Mouse (Mus musculus): Measurements from ENCODE around the gene Mybpc3. TPM values are rescaled to one million over a fixed set of nuclear protein-coding genes. Genes with fewer than 3 reads are reported as not detected.
A peak's percentile ranks its signal among the peaks of the same experiment; 100 is the strongest.

The Mybpc3 gene
- polyA plus RNA-seq, 1 experiment from 2014 or later: 4.7 TPM

DNA sequence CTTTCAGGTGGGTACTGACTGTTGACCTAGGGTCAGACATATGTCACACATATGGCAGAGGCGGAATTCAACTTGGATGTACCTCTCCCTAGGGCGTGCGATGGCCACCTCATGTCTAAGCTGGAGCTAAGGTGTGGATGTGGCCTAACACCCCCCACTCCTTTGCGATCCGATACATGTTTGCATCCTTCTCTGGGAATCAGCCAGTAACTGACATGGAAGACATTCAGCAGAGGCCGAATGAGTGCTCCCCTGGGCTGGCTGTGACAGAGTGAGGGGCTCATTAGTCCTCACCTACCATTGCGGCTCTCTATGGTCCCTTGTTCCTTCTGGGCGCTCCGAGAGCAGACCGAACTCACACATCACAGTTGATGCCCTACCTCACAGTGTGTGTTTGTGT lies 46.9 kb upstream of the Mybpc3 start:
- WGBS: 83% methylated on average over 10 of the region's 10 CpGs
- ATAC-seq (no peak), DNase-seq (ENCODE audit: low spot score) (no peak)
- no peaks in the 10 kb centered on the region for H3K9me3 ChIP-seq (ENCODE audit: low read length)
- no peaks in the 10 kb centered on the region for H3K27me3 ChIP-seq (replicated peaks; ENCODE audit: insufficient read depth, low read length)
- peak overlapping the region; percentile 87 for H3K27ac ChIP-seq (ENCODE audit: low read length)
- H3K4me2 ChIP-seq (replicated peaks; ENCODE audit: low read depth, low read length): peak overlapping the region; percentile 77; the same call in 1 of the 2 replicates
- peak overlapping the region; percentile 51; the same call in 1 of the 2 replicates for H3K9ac ChIP-seq (replicated peaks; ENCODE audit: low read depth)
- no peaks in the 10 kb centered on the region for H3K36me3 ChIP-seq (ENCODE audit: insufficient read depth, low read length)
- H3K4me1 ChIP-seq (ENCODE audit: insufficient read depth, low read depth, low read length): peaks cover 9% of the 10 kb centered on the region
- peak overlapping the region; percentile 53; the same call in 1 of the 2 replicates for H3K4me3 ChIP-seq (ENCODE audit: low read depth, low read length)
- TF ChIP-seq EP300 (IDR thresholded peaks at IDR 0.05): no peak
- TF ChIP-seq CTCF (IDR thresholded peaks at IDR 0.05): no peak

DNA sequence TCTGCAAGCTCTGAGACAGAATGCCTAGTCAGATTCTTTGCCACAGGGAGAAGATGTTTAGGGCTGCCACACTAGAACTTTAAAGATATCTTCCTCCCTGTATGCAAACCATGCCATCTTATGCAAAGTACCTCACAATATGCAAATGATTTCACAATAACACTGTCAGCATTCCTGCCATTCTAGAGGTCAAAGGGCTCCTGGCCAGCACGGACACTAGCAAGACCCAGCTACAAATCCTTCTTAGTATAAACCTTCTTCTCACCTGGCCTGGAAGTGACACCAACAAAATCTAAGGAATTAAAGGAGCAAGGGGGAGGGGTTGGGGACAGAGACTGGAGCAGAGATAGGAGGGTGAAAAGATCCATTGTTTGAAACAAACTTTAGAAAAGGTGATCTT lies 45.9 kb upstream of the Mybpc3 start:
- Histone ChIP-seq H3K4me3 (ENCODE audit: low read depth, low read length) (no peak overlapping the region), H3K4me2 (replicated peaks; ENCODE audit: low read depth, low read length) (no peak overlapping the region), H3K36me3 (ENCODE audit: insufficient read depth, low read length) (no peaks in the 10 kb centered on the region), H3K9me3 (ENCODE audit: low read length) (no peaks in the 10 kb centered on the region), H3K4me1 (ENCODE audit: insufficient read depth, low read depth, low read length) (peaks cover 9% of the 10 kb centered on the region), H3K27me3 (replicated peaks; ENCODE audit: insufficient read depth, low read length) (no peaks in the 10 kb centered on the region), H3K9ac (replicated peaks; ENCODE audit: low read depth) (no peak overlapping the region), H3K27ac (ENCODE audit: low read length) (no peak overlapping the region)
- ATAC-seq (no peak), DNase-seq (ENCODE audit: low spot score) (no peak)
- WGBS: 17% methylated on average over 1 of the region's 1 CpGs
- no peak for TF ChIP-seq CTCF (IDR thresholded peaks at IDR 0.05)
- TF ChIP-seq EP300 (IDR thresholded peaks at IDR 0.05): 0 out of 2 replicates have a peak, but pooled peaks have one; percentile 17

DNA sequence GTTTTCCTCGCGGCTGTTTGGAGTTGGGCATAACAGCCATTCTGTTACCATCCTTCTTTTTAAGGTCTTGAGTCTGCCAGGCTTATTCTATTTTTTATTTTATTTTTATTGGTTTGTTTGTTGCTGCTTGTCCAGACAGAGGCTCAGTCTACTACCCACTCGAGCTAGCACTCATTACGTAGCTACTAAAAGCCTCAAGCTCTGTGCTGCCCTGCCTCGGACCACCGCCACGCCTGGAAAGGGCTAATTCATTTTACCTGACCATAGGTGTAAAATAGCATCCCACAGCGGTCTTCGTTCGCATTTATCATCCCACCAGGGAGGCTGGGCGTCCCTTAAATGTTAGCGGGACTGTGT lies 40.0 kb upstream of the Mybpc3 start:
- ATAC-seq (no peak), DNase-seq (ENCODE audit: low spot score) (no peak)
- no peak for TF ChIP-seq CTCF (IDR thresholded peaks at IDR 0.05)
- TF ChIP-seq EP300 (IDR thresholded peaks at IDR 0.05): no peak
- Histone ChIP-seq H3K4me3 (ENCODE audit: low read depth, low read length) (peak overlapping the region; percentile 45), H3K4me2 (replicated peaks; ENCODE audit: low read depth, low read length) (peak overlapping the region; percentile 98), H3K4me1 (ENCODE audit: insufficient read depth, low read depth, low read length) (no peaks in the 10 kb centered on the region; the same call in 1 of the 2 replicates), H3K36me3 (ENCODE audit: insufficient read depth, low read length) (no peaks in the 10 kb centered on the region), H3K9me3 (ENCODE audit: low read length) (no peaks in the 10 kb centered on the region), H3K27ac (ENCODE audit: low read length) (no peak overlapping the region), H3K9ac (replicated peaks; ENCODE audit: low read depth) (no peak overlapping the region), H3K27me3 (replicated peaks; ENCODE audit: insufficient read depth, low read length) (no peaks in the 10 kb centered on the region)
- 24% methylated on average over 12 of the region's 12 CpGs for WGBS

DNA sequence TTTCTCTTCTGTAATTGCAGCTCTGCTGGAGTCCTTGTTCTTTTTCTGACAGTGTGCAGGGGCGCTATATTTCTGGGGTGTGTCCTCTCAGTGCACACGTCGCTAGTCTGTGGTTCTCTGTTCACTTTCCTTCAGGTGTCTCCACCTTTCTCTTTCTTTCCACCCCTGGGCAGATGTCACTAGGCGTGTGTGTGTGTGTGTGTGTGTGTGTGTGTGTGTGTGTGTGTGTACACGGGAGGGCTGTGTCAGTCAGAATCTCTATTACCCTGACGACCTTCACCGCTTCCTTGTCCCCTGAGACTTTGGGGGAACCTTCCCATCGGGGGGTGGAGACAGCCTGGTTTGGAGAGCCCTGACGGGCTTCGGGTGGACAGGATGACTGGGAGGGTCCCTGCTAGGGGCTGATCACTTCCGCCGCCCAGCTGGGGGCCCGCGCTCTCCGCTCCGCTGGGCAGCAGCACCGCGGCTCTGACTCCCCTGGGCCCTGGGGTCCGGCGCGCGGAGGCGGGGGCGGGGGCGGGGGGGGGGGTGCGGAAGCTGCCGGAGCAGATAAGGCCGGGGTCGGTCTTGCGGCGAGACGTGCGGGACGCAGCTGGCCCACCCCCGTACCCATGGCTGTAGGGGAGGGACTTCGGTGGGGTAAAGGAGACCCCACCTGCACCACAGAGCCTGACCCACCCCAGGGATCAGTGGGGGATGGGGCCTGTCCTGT lies 39.5 kb upstream of the Mybpc3 start:
- Histone ChIP-seq H3K9me3 (ENCODE audit: low read length) (no peaks in the 10 kb centered on the region), H3K27ac (ENCODE audit: low read length) (no peak overlapping the region), H3K4me1 (ENCODE audit: insufficient read depth, low read depth, low read length) (no peaks in the 10 kb centered on the region; the same call in 1 of the 2 replicates), H3K9ac (replicated peaks; ENCODE audit: low read depth) (peak overlapping the region; percentile 48; the same call in 1 of the 2 replicates), H3K4me3 (ENCODE audit: low read depth, low read length) (peak overlapping the region; percentile 45), H3K36me3 (ENCODE audit: insufficient read depth, low read length) (no peaks in the 10 kb centered on the region), H3K4me2 (replicated peaks; ENCODE audit: low read depth, low read length) (peak overlapping the region; percentile 98), H3K27me3 (replicated peaks; ENCODE audit: insufficient read depth, low read length) (no peaks in the 10 kb centered on the region)
- peak; percentile 55 for ATAC-seq
- under 1% methylated on average over 26 of the region's 36 CpGs for WGBS
- peak; percentile 39 for DNase-seq (ENCODE audit: low spot score)
- no peak for TF ChIP-seq EP300 (IDR thresholded peaks at IDR 0.05)
- TF ChIP-seq CTCF (IDR thresholded peaks at IDR 0.05): no peak

DNA sequence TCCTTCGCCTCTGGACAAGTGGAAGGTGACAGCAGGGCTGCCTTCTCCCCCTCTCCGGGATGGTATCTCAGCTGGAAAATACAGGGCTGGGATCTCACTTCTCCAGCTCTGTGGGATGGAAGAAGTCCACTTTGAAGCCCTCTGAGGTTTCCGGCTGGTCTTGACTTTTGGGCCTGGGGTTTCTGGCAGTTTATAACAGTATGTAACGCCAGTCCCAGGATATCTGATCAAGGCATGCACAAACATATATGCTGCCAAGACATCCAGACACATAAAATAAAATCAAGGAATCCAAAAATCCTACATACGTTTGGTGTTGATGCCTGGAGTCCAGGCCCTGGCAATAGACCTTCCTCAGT lies 38.9 kb upstream of the Mybpc3 start:
- no peaks in the 10 kb centered on the region for H3K36me3 ChIP-seq (ENCODE audit: insufficient read depth, low read length)
- TF ChIP-seq EP300 (IDR thresholded peaks at IDR 0.05) (no peak), CTCF (IDR thresholded peaks at IDR 0.05) (no peak)
- no peaks in the 10 kb centered on the region for H3K9me3 ChIP-seq (ENCODE audit: low read length)
- peak overlapping the region; percentile 98 for H3K4me2 ChIP-seq (replicated peaks; ENCODE audit: low read depth, low read length)
- no peaks in the 10 kb centered on the region; the same call in 1 of the 2 replicates for H3K4me1 ChIP-seq (ENCODE audit: insufficient read depth, low read depth, low read length)
- peak overlapping the region; percentile 48; the same call in 1 of the 2 replicates for H3K9ac ChIP-seq (replicated peaks; ENCODE audit: low read depth)
- no peaks in the 10 kb centered on the region for H3K27me3 ChIP-seq (replicated peaks; ENCODE audit: insufficient read depth, low read length)
- 23% methylated on average over 5 of the region's 5 CpGs for WGBS
- DNase-seq (ENCODE audit: low spot score) (no peak), ATAC-seq (no peak; the same call in 1 of the 2 replicates)
- peak overlapping the region; percentile 45 for H3K4me3 ChIP-seq (ENCODE audit: low read depth, low read length)
- no peak overlapping the region for H3K27ac ChIP-seq (ENCODE audit: low read length)

DNA sequence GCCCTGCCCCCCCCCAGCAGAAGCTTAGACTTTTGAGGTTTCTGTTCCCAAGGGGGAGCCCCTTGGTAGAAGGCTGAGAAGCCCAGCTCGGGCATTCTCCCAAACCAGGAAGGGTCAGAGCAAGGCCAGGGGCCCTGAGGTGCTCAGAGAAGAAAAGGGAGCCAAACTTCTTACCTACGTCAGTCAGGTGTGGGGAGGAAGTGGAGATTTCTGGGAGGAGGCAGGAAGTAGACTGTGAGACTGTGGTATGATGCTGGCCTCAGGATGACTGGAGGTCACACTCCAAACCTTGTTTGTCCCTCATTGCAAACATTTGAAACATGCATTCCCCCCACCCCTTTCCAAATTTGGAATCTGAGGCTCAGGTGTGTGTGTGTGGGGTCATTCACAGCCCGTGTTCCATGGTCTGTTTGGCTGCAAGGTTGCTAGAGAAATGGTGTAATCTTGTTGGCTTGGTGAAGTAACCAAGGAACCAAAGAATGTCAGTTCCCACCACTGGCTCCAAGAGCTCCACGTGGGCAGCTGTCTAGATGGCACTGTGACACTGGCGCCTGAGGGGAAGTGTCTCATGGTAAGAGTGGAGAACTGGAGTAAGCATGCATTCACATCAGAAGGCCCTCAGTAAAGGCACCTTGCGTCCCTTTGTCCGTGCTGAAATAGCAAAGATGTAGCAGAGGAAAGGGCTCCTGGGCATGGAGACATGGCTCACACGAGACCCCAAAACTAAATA lies 37.0 kb upstream of the Mybpc3 start:
- Histone ChIP-seq H3K4me2 (replicated peaks; ENCODE audit: low read depth, low read length) (no peak overlapping the region), H3K4me3 (ENCODE audit: low read depth, low read length) (no peak overlapping the region), H3K4me1 (ENCODE audit: insufficient read depth, low read depth, low read length) (no peaks in the 10 kb centered on the region; the same call in 1 of the 2 replicates), H3K9me3 (ENCODE audit: low read length) (no peaks in the 10 kb centered on the region), H3K27me3 (replicated peaks; ENCODE audit: insufficient read depth, low read length) (no peaks in the 10 kb centered on the region), H3K27ac (ENCODE audit: low read length) (no peak overlapping the region), H3K9ac (replicated peaks; ENCODE audit: low read depth) (no peak overlapping the region), H3K36me3 (ENCODE audit: insufficient read depth, low read length) (no peaks in the 10 kb centered on the region)
- 56% methylated on average over 8 of the region's 8 CpGs for WGBS
- ATAC-seq (no peak), DNase-seq (ENCODE audit: low spot score) (peak; percentile 42)
- TF ChIP-seq CTCF (IDR thresholded peaks at IDR 0.05): no peak
- no peak for TF ChIP-seq EP300 (IDR thresholded peaks at IDR 0.05)

Measured in lung, postnatal 0 days (tissue).